Mouse (Mus musculus): ENCODE results near the gene Gipc2.

GRCm38 (mm10) chr3:152159321-152159720, 6.7 kb downstream of the Gipc2 start:
- TF ChIP-seq CTCF (IDR thresholded peaks at IDR 0.05; ENCODE audit: low read depth, low read length) (no peak), GATA1 (IDR thresholded peaks at IDR 0.05; ENCODE audit: borderline replicate concordance, low read length) (no peak), GATA2 (IDR thresholded peaks at IDR 0.05; ENCODE audit: borderline replicate concordance, low read depth, low read length) (no peak), POLR2AphosphoS5 (IDR thresholded peaks at IDR 0.05; ENCODE audit: insufficient replicate concordance, low read depth, low read length) (no peak)

All from G1E (cell line).